Mouse (Mus musculus) forebrain, embryonic 11.5 days (tissue): ENCODE measurements around the gene Fcer2a. TPM values are rescaled to one million over a fixed set of nuclear protein-coding genes. Genes with fewer than 3 reads are reported as not detected.

ENCODE experiments used
- ATAC-seq: fragments of 200-750 bp; cut with Nextera tagmentation; replicated peaks from 2 replicates; pipeline ENCODE4 v1.8.0; 2017; ENCODE audit warnings: moderate TSS enrichment; ENCODE audit not compliant: low FRiP score
- DNase-seq: peaks from one replicate; pipeline ENCODE4 v3.0.0-alpha.2; 2017; ENCODE audit warnings: low spot score
- H3K27ac ChIP-seq: fragments of 300-500 bp; sonication (generic); 2 replicates; pipeline ENCODE4 v1.5.1; 2014; ENCODE audit warnings: low read depth, low read length
- H3K27me3 ChIP-seq: fragments of 300-500 bp; sonication (generic); 2 replicates; pipeline ENCODE4 v1.6.1; 2014; ENCODE audit warnings: mild to moderate bottlenecking, low read length, mixed read lengths; ENCODE audit not compliant: control insufficient read depth, insufficient read depth
- H3K36me3 ChIP-seq: fragments of 300-500 bp; sonication (generic); 2 replicates; pipeline ENCODE4 v1.6.1; 2014; ENCODE audit warnings: mild to moderate bottlenecking, low read length, moderate library complexity, mixed read lengths; ENCODE audit not compliant: control insufficient read depth, insufficient read depth
- H3K4me1 ChIP-seq: fragments of 300-500 bp; sonication (generic); replicated peaks from 2 replicates; pipeline ENCODE4 v1.6.1; 2014; ENCODE audit warnings: low read length, mixed read lengths; ENCODE audit not compliant: control insufficient read depth, insufficient read depth
- H3K4me2 ChIP-seq: fragments of 300-500 bp; sonication (generic); 2 replicates; pipeline ENCODE4 v1.6.1; 2014; ENCODE audit warnings: low read depth, mild to moderate bottlenecking, low read length, moderate library complexity, mixed read lengths; ENCODE audit not compliant: severe bottlenecking
- H3K4me3 ChIP-seq: fragments of 300-500 bp; sonication (generic); 2 replicates; pipeline ENCODE4 v1.5.1; 2014; ENCODE audit warnings: low read depth, low read length
- H3K9ac ChIP-seq: fragments of 300-500 bp; sonication (generic); 2 replicates; pipeline ENCODE4 v1.6.1; 2014; ENCODE audit warnings: low read length
- H3K9me3 ChIP-seq: fragments of 300-500 bp; sonication (generic); 2 replicates; pipeline ENCODE4 v1.6.1; 2016; ENCODE audit warnings: low read length, mixed read lengths; ENCODE audit not compliant: control insufficient read depth
- WGBS: fragments of 180-500 bp; shearing (Covaris S2); extraction: QIAGEN DNeasy Blood & Tissue Kit; methylation state at CpG from one replicate; pipeline ENCODE4 v1.1.7; 2014; 5-methylcytosine and 5-hydroxymethylcytosine counted together
- polyA plus RNA-seq: library from polyadenylated mRNA; unstranded; fragments of >200 nt; fragmentation: Nextera tagmentation; extraction: Ambion mirVana; gene quantifications from 2 replicates; pipeline ENCODE4 v1.2.1, GENCODE M21; 2014

Fcer2a gene
- polyA plus RNA-seq, 1 experiment from 2014 or later, result 0.24 TPM

DNA sequence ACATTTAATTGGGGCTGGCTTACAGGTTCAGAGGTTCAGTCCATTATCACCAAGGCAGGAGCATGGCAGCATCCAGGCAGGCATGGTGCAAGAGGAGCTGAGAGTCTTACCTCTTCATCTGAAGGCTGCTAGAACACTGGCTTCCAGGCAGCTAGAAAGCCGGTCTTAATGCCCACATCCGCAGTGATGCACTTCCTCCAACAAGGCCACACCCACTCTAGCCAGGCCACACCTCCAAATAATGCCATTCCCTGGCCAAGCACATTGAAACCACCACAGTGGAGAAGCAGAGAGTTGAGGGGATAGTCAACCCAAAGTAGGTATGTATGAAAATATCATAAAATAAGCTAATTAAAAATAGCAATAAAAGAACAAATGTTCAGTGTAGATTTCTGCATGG, 23.6 kb downstream of the Fcer2a start:
- Histone ChIP-seq H3K4me1 (no peaks in the 10 kb centered on the region), H3K4me2 (no peak overlapping the region), H3K9ac (no peak overlapping the region), H3K4me3 (no peak overlapping the region), H3K36me3 (no peaks in the 10 kb centered on the region), H3K9me3 (no peaks in the 10 kb centered on the region), H3K27ac (no peak overlapping the region), H3K27me3 (no peaks in the 10 kb centered on the region)
- ATAC-seq (no peak), DNase-seq (no peak)
- WGBS, result 88% methylated on average over 2 of the region's 2 CpGs

DNA sequence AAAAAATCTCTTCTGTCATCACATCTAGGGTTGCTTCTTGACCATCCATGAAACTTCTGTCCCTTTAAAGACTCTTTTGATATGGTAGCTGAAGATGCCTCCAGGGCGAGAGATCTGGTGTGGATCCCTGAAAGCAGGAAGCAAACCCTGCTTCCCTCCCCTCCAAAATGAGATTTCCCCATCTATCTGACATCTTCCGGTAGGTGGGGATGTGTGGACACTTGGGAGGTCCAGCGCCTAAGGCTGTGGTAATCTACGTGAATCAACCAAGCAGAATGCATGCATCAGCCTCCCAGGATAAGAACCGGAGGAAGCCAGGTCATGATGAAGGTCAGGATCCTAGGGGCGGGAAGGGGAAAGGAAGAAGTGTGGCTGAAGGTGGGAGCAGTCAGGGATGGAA, 28.5 kb downstream of the Fcer2a start, which contains the start of gene Mcemp1:
Gene Mcemp1, plus strand, starts transcription at position 248 of the 400 bp plus-strand sequence.
- no peak for DNase-seq
- Histone ChIP-seq H3K4me1 (no peaks in the 10 kb centered on the region), H3K27ac (no peak within 1 kb of the TSS), H3K4me3 (no peak within 1 kb of the TSS), H3K9ac (no peak within 1 kb of the TSS), H3K4me2 (no peak within 1 kb of the TSS), H3K36me3 (no peaks in the 10 kb centered on the region), H3K9me3 (no peaks in the 10 kb centered on the region), H3K27me3 (no peaks in the 10 kb centered on the region)
- ATAC-seq, result no peak
- WGBS, result 76% methylated on average over 6 of the region's 6 CpGs

DNA sequence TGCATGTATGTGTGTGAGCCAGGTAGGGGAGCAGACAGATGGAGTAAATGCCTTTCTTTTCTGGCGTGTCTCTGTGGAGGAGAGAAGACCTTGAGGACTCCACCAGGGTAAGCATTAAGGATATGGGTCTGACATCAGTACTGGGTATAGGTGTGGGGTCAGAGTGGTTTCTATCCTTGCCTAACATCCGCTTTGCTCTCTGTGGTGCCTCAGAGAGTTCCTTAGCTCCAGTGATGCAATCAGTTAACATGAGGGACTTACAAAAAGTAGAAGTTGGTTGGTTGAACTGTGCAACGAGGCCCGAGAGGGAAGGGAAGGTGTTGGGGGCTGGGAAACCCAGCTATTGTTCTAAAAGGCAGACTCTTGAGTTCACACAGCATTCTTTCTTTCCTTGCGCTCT, 29.6 kb downstream of the Fcer2a start:
- H3K4me2 ChIP-seq, result no peak overlapping the region
- no peaks in the 10 kb centered on the region for H3K9me3 ChIP-seq
- no peak for ATAC-seq
- H3K36me3 ChIP-seq, result no peaks in the 10 kb centered on the region
- 75% methylated on average over 5 of the region's 5 CpGs for WGBS
- no peaks in the 10 kb centered on the region for H3K4me1 ChIP-seq
- no peak for DNase-seq
- no peak overlapping the region for H3K27ac ChIP-seq
- H3K9ac ChIP-seq, result no peak overlapping the region
- no peak overlapping the region for H3K4me3 ChIP-seq
- H3K27me3 ChIP-seq, result no peaks in the 10 kb centered on the region

DNA sequence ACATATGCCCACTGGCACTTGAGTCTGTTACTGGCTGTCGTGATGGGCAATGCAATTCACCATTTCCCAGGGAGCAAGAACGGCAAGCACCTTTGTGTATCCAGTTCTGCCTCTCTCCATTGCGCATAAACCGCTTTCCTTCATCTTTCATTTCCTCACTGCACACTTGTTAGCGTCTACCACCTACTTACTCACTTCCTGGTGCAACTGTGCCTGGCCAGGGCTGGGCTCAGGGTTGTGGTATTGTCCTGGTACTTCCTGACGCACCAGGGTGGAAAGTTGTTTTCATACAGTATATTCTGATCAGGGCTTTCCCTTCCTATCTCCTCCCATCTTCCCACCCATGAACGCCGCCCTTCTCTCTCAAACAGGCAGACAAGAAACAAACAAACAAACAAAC, 33.1 kb downstream of the Fcer2a start:
- WGBS, result 81% methylated on average over 8 of the region's 8 CpGs
- Histone ChIP-seq H3K36me3 (no peaks in the 10 kb centered on the region), H3K9me3 (no peaks in the 10 kb centered on the region), H3K4me2 (no peak overlapping the region), H3K9ac (no peak overlapping the region), H3K4me1 (no peaks in the 10 kb centered on the region; the same call in 1 of the 2 replicates), H3K27ac (no peak overlapping the region), H3K27me3 (no peaks in the 10 kb centered on the region), H3K4me3 (no peak overlapping the region)
- no peak for DNase-seq
- ATAC-seq, result no peak

DNA sequence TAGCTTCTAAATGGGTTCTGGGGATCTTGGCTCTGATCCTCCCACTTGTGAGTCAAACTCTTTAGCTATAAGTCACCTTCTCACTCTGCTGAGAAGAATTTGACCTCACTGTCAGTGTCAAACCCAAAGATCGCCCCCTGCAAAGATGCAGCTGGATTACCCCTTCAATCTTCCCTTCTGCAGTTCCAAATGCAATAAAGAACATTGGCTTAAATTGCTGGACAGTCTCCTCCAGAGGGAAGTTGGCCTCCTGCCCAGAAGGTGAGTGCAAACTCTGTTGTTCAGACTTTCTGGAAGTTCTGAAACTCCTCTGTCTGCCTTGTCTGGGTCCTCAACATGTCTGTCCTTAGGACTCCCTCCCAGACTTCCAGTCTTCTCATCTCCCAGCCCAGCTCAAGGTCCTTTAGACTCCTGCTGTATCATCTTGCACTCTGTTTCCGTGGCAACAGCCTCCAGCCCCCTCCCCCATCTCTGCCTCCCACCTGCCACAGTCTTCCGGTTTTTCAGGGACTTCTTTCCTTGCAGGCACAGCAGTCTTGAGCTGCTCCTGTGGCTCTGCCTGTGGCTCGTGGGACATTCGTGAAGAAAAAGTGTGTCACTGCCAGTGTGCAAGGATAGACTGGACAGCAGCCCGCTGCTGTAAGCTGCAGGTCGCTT, 37.1 kb downstream of the Fcer2a start:
- H3K9me3 ChIP-seq, result no peaks in the 10 kb centered on the region
- no peaks in the 10 kb centered on the region for H3K36me3 ChIP-seq
- H3K4me3 ChIP-seq, result no peak overlapping the region
- no peak overlapping the region for H3K27ac ChIP-seq
- H3K4me2 ChIP-seq, result peak overlapping the region; percentile 24; the same call in 1 of the 2 replicates
- 21% methylated on average over 7 of the region's 7 CpGs for whole genome bisulfite sequencing
- peak; percentile 71; the same call in 1 of the 2 replicates for ATAC-seq
- no peaks in the 10 kb centered on the region for H3K27me3 ChIP-seq
- no peak for DNase-seq
- no peak overlapping the region for H3K9ac ChIP-seq
- H3K4me1 ChIP-seq, result no peaks in the 10 kb centered on the region; the same call in 1 of the 2 replicates

DNA sequence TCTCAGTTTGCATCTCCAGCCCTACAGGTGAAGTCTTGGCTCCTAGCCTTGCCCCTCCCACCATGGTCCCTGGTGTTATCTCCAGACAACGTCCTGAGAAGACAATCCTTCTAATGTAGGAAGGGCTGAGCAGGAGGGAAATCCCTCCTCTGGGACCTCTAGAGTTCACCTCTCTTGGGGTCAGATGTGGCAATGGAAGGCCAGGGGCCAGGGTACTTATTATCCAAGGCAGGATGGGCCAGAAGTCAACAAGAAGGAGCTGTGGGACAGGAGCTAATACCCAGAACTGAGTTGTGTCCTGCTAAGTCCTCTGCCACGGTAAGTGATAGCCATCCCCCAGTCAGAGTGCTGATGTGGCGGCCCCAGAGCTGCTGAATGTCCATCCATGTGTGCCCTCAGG, 38.4 kb downstream of the Fcer2a start, which contains the start of gene Retn:
Gene Retn, plus strand, starts transcription at position 245 of the 400 bp plus-strand sequence.
- Histone ChIP-seq H3K36me3 (no peaks in the 10 kb centered on the region), H3K27me3 (no peaks in the 10 kb centered on the region), H3K4me3 (no peak within 1 kb of the TSS), H3K4me1 (no peaks in the 10 kb centered on the region; the same call in 1 of the 2 replicates), H3K9me3 (no peaks in the 10 kb centered on the region), H3K9ac (no peak within 1 kb of the TSS), H3K4me2 (no peak within 1 kb of the TSS), H3K27ac (no peak within 1 kb of the TSS)
- no peak for ATAC-seq
- no peak for DNase-seq
- WGBS, result 77% methylated on average over 3 of the region's 3 CpGs

DNA sequence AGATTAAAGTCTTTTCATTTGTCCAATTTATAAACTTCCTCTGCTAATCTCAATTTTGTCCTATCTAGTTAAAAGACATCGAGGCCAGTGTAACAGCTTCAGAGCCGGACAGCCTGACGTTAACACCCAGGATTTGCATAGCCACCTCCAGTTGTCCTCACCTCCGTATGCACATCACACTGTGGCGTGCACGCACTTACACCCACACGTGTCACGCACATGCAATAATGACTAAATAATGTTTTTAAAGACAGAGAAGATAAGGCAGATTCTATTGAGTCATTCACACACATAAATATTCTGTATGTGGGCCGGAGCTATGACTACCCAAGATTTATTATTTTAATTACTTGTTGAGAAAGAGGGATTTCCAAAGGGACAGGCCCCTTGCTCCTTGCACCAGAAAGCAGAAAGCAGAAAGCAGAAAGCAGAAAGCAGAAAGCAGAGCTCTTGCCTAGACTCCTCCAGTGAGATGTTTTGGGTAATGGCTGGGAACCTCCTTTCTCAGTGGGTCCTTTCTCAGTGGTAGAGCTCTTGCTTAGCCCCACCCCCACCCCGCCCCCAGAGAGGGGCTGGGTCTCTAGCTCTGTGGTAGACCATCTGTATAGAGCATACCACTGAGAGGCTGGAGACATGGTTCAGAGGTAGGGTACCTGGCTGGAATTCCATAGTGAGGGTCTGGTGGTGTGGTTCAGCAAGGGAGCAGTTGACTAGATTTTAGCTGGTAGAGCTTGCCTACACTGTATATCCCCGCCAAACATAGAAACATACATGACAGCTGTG, 39.1 kb downstream of the Fcer2a start:
- Histone ChIP-seq H3K27ac (no peak overlapping the region), H3K4me3 (no peak overlapping the region), H3K9ac (no peak overlapping the region), H3K9me3 (no peaks in the 10 kb centered on the region), H3K36me3 (no peaks in the 10 kb centered on the region), H3K4me2 (no peak overlapping the region), H3K27me3 (no peaks in the 10 kb centered on the region), H3K4me1 (no peaks in the 10 kb centered on the region; the same call in 1 of the 2 replicates)
- ATAC-seq (no peak), DNase-seq (no peak)
- 79% methylated on average over 11 of the region's 11 CpGs for WGBS

DNA sequence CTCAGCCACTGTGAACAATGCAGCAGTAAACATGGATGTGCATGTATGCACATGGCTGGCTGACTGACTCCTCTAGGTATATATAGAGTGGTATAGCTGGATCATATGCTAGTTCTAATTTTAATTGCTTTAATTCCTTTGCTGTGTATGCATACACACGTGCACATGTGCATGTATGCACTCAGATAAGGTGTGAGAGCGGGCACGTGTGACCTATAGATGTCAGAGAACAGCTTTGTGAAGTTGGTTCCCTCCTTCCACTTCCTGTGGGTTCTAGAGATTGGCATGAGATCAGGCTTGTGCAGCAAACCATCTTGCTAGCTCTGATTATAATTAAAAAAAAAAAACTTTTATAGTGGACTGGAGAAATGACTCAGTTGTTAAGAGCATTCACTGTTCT, 41.1 kb downstream of the Fcer2a start:
- 66% methylated on average over 3 of the region's 3 CpGs for WGBS

More for the DNA sequence above, 41.1 kb downstream of the Fcer2a start:
- Histone ChIP-seq H3K9me3 (no peaks in the 10 kb centered on the region), H3K27me3 (no peaks in the 10 kb centered on the region), H3K9ac (no peak overlapping the region), H3K4me1 (no peaks in the 10 kb centered on the region; the same call in 1 of the 2 replicates), H3K27ac (no peak overlapping the region), H3K36me3 (no peaks in the 10 kb centered on the region), H3K4me2 (no peak overlapping the region), H3K4me3 (no peak overlapping the region)
- DNase-seq (no peak), ATAC-seq (no peak)
